Mouse (Mus musculus): ENCODE measurements around the gene Tbc1d20.

The Tbc1d20 gene

DNA sequence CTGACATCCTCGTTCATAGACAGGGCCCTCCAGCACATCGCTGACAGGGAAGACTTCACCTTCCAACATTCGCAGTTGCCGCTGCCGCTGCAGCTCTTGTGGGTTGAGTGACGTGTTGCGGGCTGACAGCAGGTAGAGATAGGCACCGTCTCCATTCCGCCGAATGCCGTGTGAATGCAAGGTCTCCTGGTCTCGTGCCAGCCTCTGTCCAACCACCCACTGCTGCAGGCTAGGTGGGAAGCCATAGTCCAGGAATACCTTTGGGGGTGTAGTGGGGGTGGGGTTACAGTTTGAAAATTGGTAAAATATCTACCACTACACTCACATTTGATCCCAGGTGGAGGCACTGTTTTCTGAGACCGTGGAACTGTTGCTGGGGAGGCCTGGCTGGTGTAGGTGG lies 32.5 kb downstream of the Tbc1d20 start:
- in situ Hi-C loops (cut with MboI, MseI): no loop called here

DNA sequence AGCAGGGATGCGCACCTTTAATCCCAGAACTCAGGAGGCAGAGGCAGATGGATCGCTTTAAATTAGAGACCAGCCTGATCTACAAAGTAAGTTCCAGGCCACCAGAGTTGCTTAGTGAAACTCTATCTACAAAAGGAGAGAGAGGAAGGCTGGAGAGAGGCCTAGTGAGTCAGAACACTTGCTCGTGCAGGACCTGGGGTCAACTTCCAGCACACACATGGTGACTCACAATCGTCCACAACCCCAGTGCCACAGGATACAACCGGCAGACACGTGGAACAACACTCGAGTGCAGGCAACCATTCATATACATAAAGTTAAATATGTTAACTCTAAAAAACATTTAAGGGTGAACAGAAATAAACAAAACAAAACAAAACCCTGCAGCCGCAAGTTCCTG lies 33.0 kb downstream of the Tbc1d20 start:
- in situ Hi-C loops (cut with MboI, MseI): no loop called here

DNA sequence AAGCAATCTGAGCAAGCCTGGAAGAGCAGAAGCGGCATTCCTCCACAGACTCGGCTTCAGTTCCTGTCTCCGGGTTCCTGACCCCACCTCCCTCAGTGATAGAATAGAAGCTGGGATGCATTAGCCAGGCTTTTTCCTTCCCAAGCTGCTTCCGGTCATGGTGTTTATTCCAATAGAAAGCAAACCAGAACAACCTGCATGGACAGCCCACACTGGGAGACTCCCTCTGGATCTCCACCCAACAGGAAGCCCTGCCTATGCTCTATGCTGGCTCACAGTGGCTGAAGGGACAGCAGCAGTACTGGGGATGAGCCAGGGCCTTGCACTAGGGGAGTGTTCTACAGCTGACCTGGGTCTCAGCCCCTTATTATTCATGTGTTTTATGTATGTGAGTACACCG lies 34.4 kb downstream of the Tbc1d20 start:
- in situ Hi-C loops (cut with MboI, MseI): no loop called here

DNA sequence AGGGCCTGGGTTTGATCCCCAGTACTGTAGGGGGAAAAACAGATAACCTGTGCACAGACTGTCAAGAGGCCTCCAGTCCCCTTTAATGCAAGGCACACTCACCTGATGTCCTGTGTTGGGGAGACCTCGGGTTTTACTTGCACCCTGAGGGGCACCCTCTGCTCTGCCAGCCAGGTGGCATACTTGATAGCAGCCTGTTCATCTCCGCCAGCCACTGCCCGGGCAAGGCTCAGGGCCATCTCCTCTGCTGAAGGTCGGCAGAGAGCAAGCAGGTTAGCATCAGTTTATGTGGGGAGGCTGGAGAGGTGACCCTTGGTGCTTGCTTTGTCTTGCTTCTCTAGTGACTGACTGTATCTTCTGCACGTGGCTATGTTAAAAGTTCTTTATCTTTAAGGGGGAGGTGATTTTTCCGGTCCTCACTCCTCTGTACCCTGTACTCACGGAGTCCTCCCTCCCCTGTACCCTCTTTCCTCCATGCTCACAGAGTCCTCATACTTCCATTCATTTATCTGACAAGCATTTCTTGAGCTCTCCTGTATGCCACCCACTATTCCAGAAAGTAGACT lies 37.3 kb downstream of the Tbc1d20 start:
- in situ Hi-C loops (cut with MboI, MseI): loop anchor here (10.0 kb wide), 1 partner anchor 356 kb away; no protein-coding TSS in a partner anchor

DNA sequence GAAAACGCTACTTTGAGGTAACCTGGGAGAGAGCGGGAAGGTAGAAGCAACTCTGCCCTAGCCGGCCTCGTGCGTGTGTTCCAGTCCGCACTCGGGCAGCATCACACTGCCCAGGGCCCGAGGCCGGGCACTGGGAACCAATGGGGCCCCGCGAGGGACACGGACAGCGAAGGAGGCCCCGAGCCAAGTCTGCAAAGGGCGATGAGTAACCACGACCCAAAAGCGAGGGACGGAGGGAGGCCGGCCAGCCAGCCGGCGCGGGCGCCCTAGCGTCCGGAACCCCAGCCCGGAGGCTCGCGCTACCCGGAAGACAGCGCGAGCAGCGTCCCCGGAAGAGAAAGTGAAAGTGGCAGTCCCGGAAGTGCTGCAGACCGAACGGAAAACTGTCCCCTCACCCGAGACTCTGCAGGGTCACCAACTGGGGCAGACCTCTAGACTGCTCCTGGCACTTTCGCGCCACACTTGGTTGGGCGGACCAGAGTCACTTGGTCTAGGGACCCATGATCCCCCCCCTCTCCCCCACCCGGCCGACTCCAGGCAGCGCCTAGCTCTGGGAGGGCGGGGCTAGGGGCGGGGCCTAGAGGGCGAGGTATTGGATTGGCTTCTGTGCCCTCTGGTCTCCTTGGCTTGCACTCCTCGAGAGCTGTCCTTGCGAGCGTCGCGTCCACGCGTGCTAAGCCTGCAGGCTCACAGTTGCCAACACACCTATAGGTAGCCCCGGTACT lies 38.6 kb downstream of the Tbc1d20 start, which contains the start of gene Rbck1:
TSS of gene Rbck1 (minus strand) at position 553 of the 725 bp plus-strand sequence.
- in situ Hi-C loops (cut with MboI, MseI): loop anchor here (10.0 kb wide), 1 partner anchor 357 kb away; no protein-coding TSS in a partner anchor

DNA sequence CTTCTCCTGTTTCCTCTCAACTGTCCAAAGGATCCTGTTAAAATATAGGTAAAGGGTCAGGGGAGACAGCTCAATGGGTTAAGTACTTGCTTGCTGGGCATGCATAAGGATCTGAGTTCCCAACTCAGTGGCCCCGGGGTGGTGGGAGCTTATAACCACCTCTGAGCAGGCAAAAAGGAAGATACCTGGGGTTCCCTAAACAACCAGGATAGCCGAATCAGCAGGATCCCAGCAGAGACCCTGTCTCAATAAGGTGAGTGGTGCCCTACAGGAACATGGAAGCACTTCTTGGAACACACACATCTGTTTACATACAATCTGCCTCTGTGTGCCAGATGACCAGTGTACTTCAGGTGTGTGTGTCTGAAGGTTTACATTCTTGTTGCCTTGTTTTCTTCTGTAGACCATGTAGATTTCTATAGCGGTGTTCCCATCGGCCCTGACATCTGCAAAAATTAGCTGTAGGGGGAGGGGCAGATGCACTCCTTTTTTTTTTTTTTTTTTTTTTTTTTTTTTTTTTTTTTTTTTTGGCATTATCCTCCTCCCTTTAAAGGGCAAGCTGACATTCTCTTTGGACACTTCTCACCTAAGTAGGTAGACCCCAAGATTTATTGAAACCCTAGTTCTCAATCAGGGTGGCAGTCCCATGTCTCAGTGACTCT lies 39.8 kb downstream of the Tbc1d20 start:
- in situ Hi-C loops (cut with MboI, MseI): loop anchor here (10.0 kb wide), 1 partner anchor 359 kb away; no protein-coding TSS in a partner anchor

DNA sequence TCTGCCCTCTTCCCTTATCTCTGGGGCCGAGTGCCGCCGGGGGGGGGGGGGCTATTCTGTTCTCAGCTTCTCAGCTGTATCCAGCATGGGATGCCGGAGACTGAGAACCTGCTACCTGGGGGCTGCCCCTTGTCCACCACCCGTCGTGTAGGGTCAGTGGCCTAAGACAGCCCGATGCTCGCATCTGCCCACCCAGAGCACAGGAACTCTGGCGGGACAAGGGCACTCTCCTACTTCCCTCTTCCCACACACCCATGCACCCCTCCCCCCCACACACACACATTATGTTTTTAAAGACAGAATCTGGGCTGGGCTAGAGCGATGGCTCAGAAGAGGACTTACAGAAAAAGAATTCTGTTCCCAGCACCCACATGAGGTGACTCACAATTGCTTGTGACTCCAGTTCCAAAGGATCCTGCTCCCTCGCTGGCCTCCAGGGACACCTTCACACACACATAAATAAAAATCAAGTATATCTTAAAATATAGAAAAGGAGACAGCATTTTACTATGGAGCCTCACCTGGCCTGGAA lies 41.7 kb downstream of the Tbc1d20 start:
- in situ Hi-C loops (cut with MboI, MseI): loop anchor here (5.0 to 10.0 kb wide), 3 partner anchors 38 to 361 kb away; partner anchors contain the start of gene Csnk2a1

DNA sequence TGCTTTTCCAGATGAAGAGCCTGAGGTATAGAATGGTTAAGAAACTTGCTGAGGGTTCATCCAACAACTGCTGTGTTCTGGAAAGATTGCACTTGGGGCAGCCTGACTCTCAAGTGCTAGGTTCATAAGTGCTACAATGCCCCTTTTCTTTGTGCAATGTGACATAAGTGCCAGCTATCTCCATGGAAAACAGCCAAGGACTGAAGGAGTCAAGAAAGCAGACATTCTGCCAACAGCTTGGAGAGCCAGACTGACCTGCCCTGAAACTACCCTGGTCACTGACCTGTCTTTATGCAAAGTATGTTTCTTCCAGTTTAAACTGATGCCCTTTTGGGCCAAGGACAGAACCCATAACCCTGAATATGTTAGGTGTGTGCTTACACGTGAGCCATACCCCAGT lies 43.2 kb downstream of the Tbc1d20 start:
- in situ Hi-C loops (cut with MboI, MseI): loop anchor here (5.0 to 10.0 kb wide), 3 partner anchors 40 to 362 kb away; partner anchors contain the start of gene Csnk2a1

DNA sequence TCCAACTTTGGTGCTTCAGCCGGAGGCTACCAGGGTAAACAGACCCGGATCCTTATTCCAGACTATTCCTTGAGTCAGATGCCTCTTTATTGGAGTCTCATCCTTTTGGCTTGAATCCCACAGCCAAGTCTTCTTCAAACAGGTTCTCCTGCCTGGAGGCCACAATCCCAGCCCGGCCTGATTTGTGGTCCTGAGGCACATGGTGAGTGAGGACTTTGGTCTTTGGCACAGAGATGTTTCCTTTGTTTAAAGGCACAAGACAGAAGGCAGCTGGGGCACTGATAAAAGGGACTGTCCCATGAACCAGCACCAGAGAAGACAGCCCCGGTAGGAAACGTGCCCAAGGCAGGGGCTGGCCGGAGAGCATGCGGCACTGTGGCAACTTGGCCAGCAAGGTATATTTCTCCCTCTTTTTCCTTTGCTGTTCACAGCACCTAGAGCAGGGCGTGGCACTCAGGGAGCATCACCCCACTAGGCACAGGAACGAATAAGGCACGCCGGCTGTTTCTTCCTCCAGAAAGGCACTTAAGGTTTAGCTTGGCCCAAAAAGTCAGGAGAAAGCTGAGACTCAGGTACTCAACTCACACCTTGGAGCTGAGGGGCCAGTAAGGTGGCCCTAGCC lies 44.1 kb downstream of the Tbc1d20 start:
- in situ Hi-C loops (cut with MboI, MseI): loop anchor here (5.0 to 10.0 kb wide), 3 partner anchors 40 to 363 kb away; partner anchors contain the start of gene Csnk2a1

DNA sequence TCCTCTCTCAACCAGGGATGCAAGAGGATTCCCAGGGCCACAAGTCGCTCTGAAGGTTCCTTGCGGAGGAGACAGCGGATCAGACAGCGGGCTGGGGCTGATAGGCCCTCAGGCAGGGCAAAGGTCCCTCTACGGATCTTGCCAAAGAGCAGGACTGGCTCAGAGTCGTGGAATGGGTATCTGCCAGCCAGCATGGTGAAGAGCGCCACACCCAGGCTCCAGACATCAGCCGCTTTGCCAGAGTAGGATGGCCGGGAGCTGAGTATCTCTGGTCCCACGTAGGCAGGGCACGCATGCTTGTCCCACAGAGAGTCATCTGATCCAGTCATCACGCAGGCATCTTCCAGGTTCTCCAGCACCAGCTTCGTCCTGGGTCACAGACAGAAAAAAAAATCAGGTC lies 44.7 kb downstream of the Tbc1d20 start:
- in situ Hi-C loops (cut with MboI, MseI): loop anchor here (5.0 to 10.0 kb wide), 3 partner anchors 41 to 364 kb away; partner anchors contain the start of gene Csnk2a1

DNA sequence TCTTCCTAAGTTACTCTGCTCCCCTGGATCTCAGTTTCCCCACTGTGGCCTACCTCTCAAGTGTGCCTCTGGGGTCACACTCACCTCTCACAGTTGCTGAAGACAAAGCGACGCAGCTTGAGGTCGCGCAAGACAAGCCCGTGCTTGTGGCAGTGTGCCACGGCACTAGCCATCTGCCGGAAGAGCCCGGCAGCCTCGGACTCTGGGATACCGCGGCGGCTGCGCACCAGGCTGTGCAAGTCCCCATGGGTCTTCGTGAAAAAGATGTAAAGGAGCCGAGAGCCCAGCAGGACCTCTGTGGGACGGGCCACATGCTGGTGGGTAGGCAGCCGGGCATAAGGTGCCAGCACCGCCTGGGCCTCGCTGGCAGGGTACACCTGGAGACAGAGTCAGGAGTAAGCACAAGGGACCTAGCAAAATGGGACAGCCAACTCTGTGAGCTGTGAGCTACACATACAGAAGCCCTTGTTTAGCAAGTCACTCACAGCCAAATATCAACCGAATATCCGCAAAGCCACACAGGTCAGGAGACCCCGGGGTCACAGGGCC lies 46.1 kb downstream of the Tbc1d20 start:
- in situ Hi-C loops (cut with MboI, MseI): loop anchor here (5.0 to 10.0 kb wide), 3 partner anchors 42 to 365 kb away; partner anchors contain the start of gene Csnk2a1

DNA sequence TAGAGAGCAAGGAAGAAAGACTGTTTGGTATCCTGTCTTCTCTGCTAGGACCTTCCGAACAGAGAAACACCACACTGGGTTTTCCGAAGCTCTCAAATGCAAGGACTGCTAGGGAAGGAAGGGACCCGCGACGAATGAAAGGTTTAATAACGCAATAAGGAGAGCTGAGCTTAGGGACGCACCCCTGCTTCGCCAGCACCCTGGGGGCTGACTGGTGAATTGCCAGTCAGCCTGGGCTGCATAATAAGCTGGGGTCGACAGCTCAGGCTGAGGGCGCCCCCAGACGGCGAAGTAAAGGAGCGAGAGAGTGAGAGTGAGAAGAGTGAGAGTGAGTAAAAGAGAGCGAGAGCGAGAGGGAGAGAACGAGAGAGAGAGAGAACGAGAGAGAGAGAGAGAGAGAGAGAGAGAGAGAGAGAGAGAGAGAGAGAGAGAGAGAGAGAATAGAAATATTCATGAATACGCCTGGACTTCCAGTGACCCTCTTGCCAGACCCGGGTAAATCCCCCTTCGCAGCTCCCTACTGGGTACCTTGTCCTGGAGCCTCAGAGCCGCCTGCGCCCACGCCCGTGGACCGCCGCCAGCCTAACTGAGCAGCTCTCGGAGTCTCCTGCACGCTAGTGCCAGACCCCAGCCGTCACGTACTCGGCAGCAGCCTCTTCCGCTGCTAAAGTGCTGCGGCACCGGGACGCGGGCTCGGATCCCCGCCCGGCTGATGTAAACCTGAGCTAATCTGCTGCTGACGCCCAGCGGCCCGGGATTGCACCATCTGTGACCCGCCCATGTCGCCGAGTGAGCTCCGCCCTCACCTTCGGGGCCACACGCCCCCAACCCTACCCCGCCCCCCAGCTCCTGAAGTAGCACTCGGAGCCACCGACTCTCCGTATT lies 49.9 kb downstream of the Tbc1d20 start, which contains the start of gene Trib3:
TSS of gene Trib3 (minus strand) at position 704 of the 885 bp plus-strand sequence.
- in situ Hi-C loops (cut with MboI, MseI): no loop called here

DNA sequence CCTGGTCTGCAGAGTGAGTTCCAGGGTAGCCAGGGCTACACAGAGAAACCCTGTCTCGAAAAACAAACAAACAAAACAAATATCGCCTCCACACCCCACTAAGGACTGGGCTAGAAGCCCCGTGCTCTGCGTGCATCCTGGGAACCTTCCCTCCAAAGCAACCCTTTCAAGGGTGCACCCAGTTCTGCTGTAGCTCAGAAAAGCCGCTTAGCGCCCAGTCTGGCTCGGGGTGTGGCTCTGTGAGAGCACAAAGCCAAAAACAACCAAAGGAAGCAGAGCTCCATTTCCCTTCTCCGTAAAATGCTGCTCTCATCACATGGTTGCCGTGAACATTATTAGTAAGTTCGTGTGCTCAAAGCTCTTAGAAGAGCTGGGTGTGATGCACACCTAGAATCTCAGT lies 50.7 kb downstream of the Tbc1d20 start:
- in situ Hi-C loops (cut with MboI, MseI): no loop called here

DNA sequence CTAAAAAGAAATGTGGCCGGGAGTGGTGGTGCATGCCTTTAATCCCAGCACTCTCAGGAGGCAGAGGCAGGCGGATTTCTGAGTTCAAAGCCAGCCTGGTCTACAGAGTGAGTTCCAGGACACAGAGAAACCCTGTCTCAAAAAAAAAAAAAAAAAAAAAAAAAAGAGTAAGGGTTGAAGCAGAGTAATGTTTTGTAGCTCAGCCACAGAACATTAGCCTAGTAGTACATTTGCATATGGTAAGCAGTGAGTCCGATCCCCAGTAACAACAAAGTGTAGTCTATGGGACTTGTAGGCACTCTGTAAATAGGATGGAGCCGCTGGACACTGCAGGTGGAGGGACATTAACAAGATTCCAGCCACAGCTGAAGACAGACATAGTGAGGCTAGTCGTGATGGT lies 51.3 kb downstream of the Tbc1d20 start:
- in situ Hi-C loops (cut with MboI, MseI): no loop called here

DNA sequence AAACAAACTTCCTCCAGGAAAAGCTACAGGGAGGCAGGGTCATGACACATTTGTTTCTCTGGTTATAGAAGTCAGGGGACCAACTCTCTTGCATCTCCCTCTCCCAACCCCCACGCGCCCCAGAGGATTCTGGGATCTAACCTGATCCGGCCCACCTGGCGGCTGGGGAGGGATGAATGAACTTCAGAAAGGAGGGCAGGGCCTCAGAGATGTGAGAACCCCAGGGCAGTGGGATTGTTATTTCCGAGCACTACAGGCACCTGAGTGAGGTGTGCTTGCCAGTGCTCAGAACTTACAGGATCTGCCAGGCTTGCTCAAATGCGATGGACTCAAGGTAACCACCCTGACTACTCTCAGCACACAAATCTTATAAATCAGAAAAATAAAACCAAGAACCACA lies 51.8 kb downstream of the Tbc1d20 start:
- in situ Hi-C loops (cut with MboI, MseI): no loop called here

DNA sequence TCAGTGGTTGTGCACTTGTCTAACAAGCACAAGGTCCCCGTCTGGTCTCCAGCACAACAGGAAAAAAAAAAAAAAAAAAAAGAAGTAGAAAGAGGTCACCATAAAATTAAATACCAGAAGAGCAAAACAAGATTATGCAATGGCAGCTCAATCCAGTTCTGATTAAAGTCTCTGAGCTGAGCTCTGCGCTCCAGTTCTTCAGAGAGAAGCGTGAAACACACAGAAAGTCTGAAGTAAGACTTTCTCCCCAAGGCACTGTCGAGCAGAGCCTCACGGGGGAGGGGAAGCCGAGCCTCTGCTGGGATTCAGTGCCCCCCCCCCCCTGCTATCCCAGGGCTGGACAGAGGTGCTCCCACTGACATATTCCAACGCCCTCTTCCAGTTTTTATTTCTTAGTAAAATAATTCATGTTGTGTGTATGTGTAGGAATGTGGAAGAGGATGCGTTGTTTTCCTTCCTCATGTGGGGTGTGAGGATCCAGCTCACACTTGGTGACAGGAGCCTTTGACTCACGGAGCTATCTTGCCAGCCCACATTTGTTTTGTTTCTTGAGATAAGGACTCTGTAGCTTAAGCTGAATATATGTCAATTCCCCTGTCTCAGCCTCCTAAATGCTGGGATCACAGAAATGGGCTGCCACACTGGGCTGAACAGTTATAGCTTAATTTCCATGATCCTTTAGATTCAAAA lies 53.3 kb downstream of the Tbc1d20 start:
- in situ Hi-C loops (cut with MboI, MseI): no loop called here

DNA sequence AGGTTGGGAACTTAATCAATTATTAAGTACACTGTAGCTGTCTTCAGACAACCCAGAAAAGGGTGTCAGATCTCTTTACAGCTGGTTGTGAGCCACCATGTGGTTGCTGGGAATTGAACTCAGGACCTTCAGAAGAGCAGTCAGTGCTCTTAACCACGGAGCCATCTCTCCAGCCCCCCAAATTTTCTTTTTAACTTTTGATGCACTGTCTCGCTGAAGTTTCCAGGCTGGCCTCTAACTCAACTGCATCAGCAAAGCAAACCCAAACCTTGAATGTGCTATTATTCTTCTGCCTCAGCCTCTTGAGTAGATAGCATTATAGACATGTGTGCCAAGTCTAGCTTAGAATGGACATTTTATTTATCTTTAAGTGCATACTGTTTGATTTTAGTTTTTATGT lies 54.1 kb downstream of the Tbc1d20 start:
- in situ Hi-C loops (cut with MboI, MseI): no loop called here

DNA sequence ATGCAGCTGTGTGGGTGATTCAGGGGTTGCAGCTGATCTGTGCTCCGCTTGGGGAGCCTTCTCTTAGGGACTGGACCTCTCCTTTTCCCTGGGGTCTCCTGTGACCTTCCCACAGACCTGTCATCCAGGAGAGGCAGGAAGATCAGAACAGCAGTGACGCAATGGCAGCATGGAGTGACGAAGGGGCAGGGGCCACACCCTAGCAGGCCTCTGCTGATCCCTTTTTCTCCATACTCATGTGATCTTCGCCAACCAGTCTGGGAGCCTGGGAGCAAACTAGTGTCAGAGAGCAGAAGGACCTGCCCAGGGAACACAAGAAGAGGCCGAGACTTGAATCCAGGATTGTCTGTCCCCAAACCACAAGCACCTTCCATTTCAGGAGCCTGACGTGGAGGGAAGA lies 55.6 kb downstream of the Tbc1d20 start:
- in situ Hi-C loops (cut with MboI, MseI): no loop called here

DNA sequence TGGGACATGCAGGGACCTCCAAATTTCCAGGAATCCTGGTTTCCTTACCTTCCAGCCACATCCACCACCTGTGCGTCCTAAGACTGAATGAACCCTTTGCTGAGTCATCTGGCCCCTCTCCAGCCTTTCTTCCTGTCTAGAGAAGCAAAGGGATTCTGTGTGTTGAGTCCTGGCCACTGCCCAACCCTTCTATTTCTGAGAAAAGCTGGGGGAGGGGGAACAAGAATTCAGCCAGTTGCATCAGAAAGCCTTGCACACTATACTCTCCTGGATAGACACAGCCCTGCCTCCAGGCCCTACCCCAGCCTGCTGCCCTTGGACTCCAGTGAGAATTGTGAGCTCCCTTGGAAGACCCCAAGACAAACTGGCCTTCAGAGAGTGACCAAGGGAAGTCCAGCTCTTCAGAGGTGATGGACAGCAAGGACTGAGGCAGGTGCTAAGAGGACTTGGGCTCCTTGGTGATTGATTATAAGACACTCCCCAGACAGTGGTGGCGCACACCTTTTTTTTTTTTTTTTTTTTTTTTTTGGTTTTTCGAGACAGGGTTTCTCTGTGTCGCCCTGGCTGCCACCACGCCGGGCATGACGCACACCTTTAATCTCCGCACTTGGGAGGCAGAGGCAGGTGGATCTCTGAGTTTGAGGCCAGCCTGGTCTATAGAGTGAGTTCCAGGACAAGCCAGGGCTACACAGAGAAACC lies 56.4 kb downstream of the Tbc1d20 start:
- in situ Hi-C loops (cut with MboI, MseI): no loop called here

Measured in T-helper 1 cell (primary cell).